In the genomic region with DNA sequence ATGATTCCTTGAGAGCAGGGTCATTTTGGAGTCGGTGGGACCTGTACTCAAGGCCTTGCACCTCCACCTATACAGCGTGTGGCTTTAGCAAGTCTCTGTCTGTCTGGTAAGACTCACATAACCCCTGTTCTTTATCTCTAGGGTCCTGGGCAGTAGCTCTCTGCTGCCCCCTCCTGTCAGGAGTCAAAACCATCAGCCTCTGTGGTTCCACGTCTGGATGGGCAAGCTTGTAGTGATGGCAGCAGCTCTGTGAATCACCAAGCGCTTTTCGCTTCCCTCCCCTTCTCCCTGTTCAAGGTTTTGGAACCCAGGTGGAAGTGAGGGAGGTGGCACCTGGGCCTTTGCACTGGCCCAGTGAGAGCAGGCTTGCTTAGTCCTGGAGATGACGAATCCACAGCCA, we compare ENCODE assay signal across 8 mouse cellular contexts. TPM values are rescaled to one million over a fixed set of nuclear protein-coding genes. Genes with fewer than 3 reads are reported as not detected.
DNase-seq lines count a peak whose midpoint lies in the region; ATAC-seq and TF ChIP-seq lines count a peak whose summit lies in the region.

No protein-coding gene starts in this region.

- H3K4me2 ChIP-seq in liver, embryonic 11.5 days = no peak overlapping the region
- no peak overlapping the region for H3K4me2 ChIP-seq in neural tube, embryonic 12.5 days (replicated peaks)

- peak; percentile 66 for DNase-seq in c-Kit-positive CD71-positive TER-119-positive erythroid progenitor cells, embryonic 14.5 days (ENCODE audit: low spot score)
- DNase-seq in gastrocnemius, adult 2 months = peak; percentile 61
- DNase-seq in kidney, adult 2 months = peak; percentile 71
- DNase-seq in liver, embryonic 11.5 days (ENCODE audit: low spot score) = peak; percentile 64
- DNase-seq in urinary bladder, postnatal 25 days (ENCODE audit: low spot score) = peak; percentile 47

- H3K27me3 ChIP-seq in C2C12 (ENCODE audit: control insufficient read depth, insufficient read depth, insufficient read length) (peaks cover 14% of the 10 kb centered on the region), ES-Bruce4 (ENCODE audit: control insufficient read depth, insufficient read depth, low read length, poor library complexity, severe bottlenecking) (no peaks in the 10 kb centered on the region)
- H3K27me3 ChIP-seq in kidney, adult 2 months (replicated peaks; ENCODE audit: control insufficient read depth, insufficient read depth, low read length) = no peaks in the 10 kb centered on the region
- H3K27me3 ChIP-seq in liver, embryonic 11.5 days (replicated peaks; ENCODE audit: control insufficient read depth, insufficient read depth, low read length) = peaks cover 13% of the 10 kb centered on the region
- H3K27me3 ChIP-seq in neural tube, embryonic 12.5 days (replicated peaks) = peaks cover 7% of the 10 kb centered on the region

- TF ChIP-seq CTCF in C2C12 (IDR thresholded peaks at IDR 0.05; ENCODE audit: control insufficient read depth, insufficient read depth, insufficient read length) (peak; percentile 66), ES-Bruce4 (IDR thresholded peaks at IDR 0.05; ENCODE audit: low read depth, low read length) (peak; percentile 89)
- TF ChIP-seq CTCF in gastrocnemius, adult 2 months (IDR thresholded peaks at IDR 0.05) = peak; percentile 86
- peak; percentile 87 for TF ChIP-seq CTCF in kidney, adult 2 months (conservative IDR thresholded peaks at IDR 0.05; ENCODE audit: insufficient read depth, insufficient read length, low read depth, low read length)

- H3K36me3 ChIP-seq in C2C12 (ENCODE audit: control insufficient read depth, insufficient read depth) (no peaks in the 10 kb centered on the region), ES-Bruce4 (ENCODE audit: control insufficient read depth, insufficient read depth, low read length, poor library complexity, severe bottlenecking) (no peaks in the 10 kb centered on the region)
- no peaks in the 10 kb centered on the region for H3K36me3 ChIP-seq in kidney, adult 2 months (ENCODE audit: control insufficient read depth, insufficient read depth, low read length)
- H3K36me3 ChIP-seq in liver, embryonic 11.5 days (ENCODE audit: control insufficient read depth, insufficient read depth, low read length) = no peaks in the 10 kb centered on the region
- no peaks in the 10 kb centered on the region for H3K36me3 ChIP-seq in neural tube, embryonic 12.5 days

- no peak; the same call in 1 of the 2 replicates for ATAC-seq in liver, embryonic 11.5 days (replicated peaks; ENCODE audit: low FRiP score)
- peak; percentile 54; the same call in 1 of the 2 replicates for ATAC-seq in neural tube, embryonic 12.5 days (ENCODE audit: low FRiP score, low read depth)

- H3ac ChIP-seq in C2C12 (ENCODE audit: control insufficient read depth, insufficient read length, low read depth) = no peak overlapping the region

- intact Hi-C loops in gastrocnemius, adult 2 months (cut with DNase I) = loop anchor here (1.0 to 10.0 kb wide), 2 partner anchors 116 to 233 kb away; no protein-coding TSS in a partner anchor

- H3K9me3 ChIP-seq in ES-Bruce4 (replicated peaks; ENCODE audit: control insufficient read depth, insufficient read depth, low read length, poor library complexity, severe bottlenecking) = no peaks in the 10 kb centered on the region
- no peaks in the 10 kb centered on the region for H3K9me3 ChIP-seq in liver, embryonic 11.5 days (ENCODE audit: control insufficient read depth, low read length)
- H3K9me3 ChIP-seq in neural tube, embryonic 12.5 days = no peaks in the 10 kb centered on the region

- WGBS in kidney, adult 2 months = 33% methylated on average over 6 of the region's 6 CpGs
- 29% methylated on average over 6 of the region's 6 CpGs for WGBS in liver, embryonic 11.5 days
- WGBS in neural tube, embryonic 12.5 days = 26% methylated on average over 6 of the region's 6 CpGs

- no peaks in the 10 kb centered on the region for H3K79me3 ChIP-seq in C2C12 (ENCODE audit: low read depth)

- H3K4me1 ChIP-seq in ES-Bruce4 (ENCODE audit: control insufficient read depth, insufficient read depth, low read length) = no peaks in the 10 kb centered on the region
- H3K4me1 ChIP-seq in kidney, adult 2 months (ENCODE audit: control insufficient read depth, insufficient read depth, low read length) = no peaks in the 10 kb centered on the region
- H3K4me1 ChIP-seq in liver, embryonic 11.5 days (replicated peaks; ENCODE audit: control insufficient read depth, insufficient read depth, low read length) = no peaks in the 10 kb centered on the region
- H3K4me1 ChIP-seq in neural tube, embryonic 12.5 days = no peaks in the 10 kb centered on the region

- H3K9ac ChIP-seq in ES-Bruce4 (ENCODE audit: low read depth, poor library complexity, severe bottlenecking) = no peak overlapping the region
- H3K9ac ChIP-seq in liver, embryonic 11.5 days (ENCODE audit: low read depth, low read length) = no peak overlapping the region
- H3K9ac ChIP-seq in neural tube, embryonic 12.5 days = no peak overlapping the region

- H3K4me3 ChIP-seq in C2C12 (ENCODE audit: insufficient read depth, poor library complexity, severe bottlenecking) = no peak overlapping the region
- H3K4me3 ChIP-seq in ES-Bruce4 (ENCODE audit: low read depth, low read length) = no peak overlapping the region
- H3K4me3 ChIP-seq in gastrocnemius, adult 2 months = no peak overlapping the region
- H3K4me3 ChIP-seq in kidney, adult 2 months (ENCODE audit: insufficient read depth, low read depth, low read length) = no peak overlapping the region
- no peak overlapping the region for H3K4me3 ChIP-seq in liver, embryonic 11.5 days (ENCODE audit: low read depth, low read length)
- H3K4me3 ChIP-seq in neural tube, embryonic 12.5 days = no peak overlapping the region

- no peaks in the 10 kb centered on the region for H3K79me2 ChIP-seq in C2C12 (ENCODE audit: control insufficient read depth, insufficient read depth)

- TF ChIP-seq EP300 in ES-Bruce4 (IDR thresholded peaks at IDR 0.05; ENCODE audit: insufficient read depth, low read depth, low read length) = no peak

- no peak overlapping the region for H3K27ac ChIP-seq in ES-Bruce4 (ENCODE audit: insufficient read depth, low read length)
- no peak overlapping the region for H3K27ac ChIP-seq in gastrocnemius, adult 2 months
- no peak overlapping the region for H3K27ac ChIP-seq in kidney, adult 2 months (ENCODE audit: insufficient read depth, low read depth, low read length)
- H3K27ac ChIP-seq in liver, embryonic 11.5 days (ENCODE audit: low read depth, low read length) = no peak overlapping the region
- no peak overlapping the region for H3K27ac ChIP-seq in neural tube, embryonic 12.5 days

- TF ChIP-seq POLR2A in ES-Bruce4 (IDR thresholded peaks at IDR 0.05; ENCODE audit: insufficient read depth, low read length) = no peak
- TF ChIP-seq POLR2A in kidney, adult 2 months (IDR thresholded peaks at IDR 0.05; ENCODE audit: low read depth, low read length) = no peak

TF ChIP-seq in C2C12, 6 proteins besides CTCF, POLR2A, EP300 and RAD21:
- TF ChIP-seq MAX (IDR thresholded peaks at IDR 0.05) = no peak
- no peak for TF ChIP-seq MYOG (IDR thresholded peaks at IDR 0.05; ENCODE audit: control insufficient read depth, extremely low read depth, insufficient read length)
- TF ChIP-seq FOSL1 (IDR thresholded peaks at IDR 0.05; ENCODE audit: insufficient read depth, low read length, poor library complexity, severe bottlenecking) = no peak
- no peak for TF ChIP-seq MYOD1 (IDR thresholded peaks at IDR 0.05; ENCODE audit: control insufficient read depth, insufficient read length, low read depth)
- no peak for TF ChIP-seq CEBPB (IDR thresholded peaks at IDR 0.05; ENCODE audit: low read depth)
- no peak for TF ChIP-seq USF1 (IDR thresholded peaks at IDR 0.05; ENCODE audit: low read depth)

RNA-seq across cellular contexts. Expression of a gene that starts 4.5 kb away (rescaled TPM):
- polyA plus RNA-seq in C2C12 (2012; fragmentation: generic; extraction: Trizol) (not detected), ES-Bruce4 (2011; ENCODE audit: insufficient read depth, insufficient read length, low read depth, missing spikeins) (0.28 TPM in 1 of 2 replicates, not detected in the other)
- total RNA-seq in gastrocnemius, adult 2 months (2021) = 1 to 10 TPM in 1 of 2 experiments, under 1 TPM in 1; 0.66 to 3.6 TPM
- polyA plus RNA-seq in kidney, adult 2 months (2012; rRNA removed) = 58.4 and 72.2 TPM in 2 replicates
- not detected in 2 replicates for polyA plus RNA-seq in liver, embryonic 11.5 days (2014; fragmentation: Nextera tagmentation; extraction: Ambion mirVana)
- polyA plus RNA-seq in neural tube, embryonic 12.5 days (2016; fragmentation: Nextera tagmentation; extraction: Ambion mirVana) = not detected in 2 replicates

RNA-seq across cellular contexts. Expression of a gene that starts 12.7 kb away (rescaled TPM):
- polyA plus RNA-seq in C2C12 (2012; fragmentation: generic; extraction: Trizol) = 5.5 TPM
- 4.1 and 5.1 TPM in 2 replicates for polyA plus RNA-seq in ES-Bruce4 (2011; ENCODE audit: insufficient read depth, insufficient read length, low read depth, missing spikeins)
- total RNA-seq in gastrocnemius, adult 2 months (2021) = under 1 TPM; 0.54 to 0.56 TPM
- polyA plus RNA-seq in kidney, adult 2 months (2012; rRNA removed) = 0.81 and 0.92 TPM in 2 replicates
- polyA plus RNA-seq in liver, embryonic 11.5 days (2014; fragmentation: Nextera tagmentation; extraction: Ambion mirVana) = 2.3 and 3.0 TPM in 2 replicates
- polyA plus RNA-seq in neural tube, embryonic 12.5 days (2016; fragmentation: Nextera tagmentation; extraction: Ambion mirVana) = 6.0 and 6.2 TPM in 2 replicates

RNA-seq across cellular contexts. Expression of a gene that starts 14.7 kb away (rescaled TPM):
- polyA plus RNA-seq in C2C12 (2012; fragmentation: generic; extraction: Trizol) (2.2 TPM), ES-Bruce4 (2011; ENCODE audit: insufficient read depth, insufficient read length, low read depth, missing spikeins) (7.8 and 8.7 TPM in 2 replicates)
- 10 to 100 TPM; 10.4 to 15.2 TPM for total RNA-seq in gastrocnemius, adult 2 months (2021)
- polyA plus RNA-seq in kidney, adult 2 months (2012; rRNA removed) = 40.6 and 41.0 TPM in 2 replicates
- polyA plus RNA-seq in liver, embryonic 11.5 days (2014; fragmentation: Nextera tagmentation; extraction: Ambion mirVana) = 2.3 and 2.9 TPM in 2 replicates
- polyA plus RNA-seq in neural tube, embryonic 12.5 days (2016; fragmentation: Nextera tagmentation; extraction: Ambion mirVana) = 9.8 and 11.5 TPM in 2 replicates

RNA-seq across cellular contexts. Expression of a gene that starts 14.7 kb away (rescaled TPM):
- polyA plus RNA-seq in C2C12 (2012; fragmentation: generic; extraction: Trizol) = 0.04 TPM
- polyA plus RNA-seq in ES-Bruce4 (2011; ENCODE audit: insufficient read depth, insufficient read length, low read depth, missing spikeins) = 0.97 and 1.9 TPM in 2 replicates
- total RNA-seq in gastrocnemius, adult 2 months (2021) = under 1 TPM in 1 of 2 experiments, not detected in 1; 0.14 TPM
- polyA plus RNA-seq in kidney, adult 2 months (2012; rRNA removed) = 1.1 TPM in 2 replicates
- 0.21 TPM in 1 of 2 replicates, not detected in the other for polyA plus RNA-seq in liver, embryonic 11.5 days (2014; fragmentation: Nextera tagmentation; extraction: Ambion mirVana)
- 0.17 and 0.38 TPM in 2 replicates for polyA plus RNA-seq in neural tube, embryonic 12.5 days (2016; fragmentation: Nextera tagmentation; extraction: Ambion mirVana)

Comparison
In these comparisons a context has a peak if more than half of its experiments do, and no peak if none do; other contexts are left out.
1. RNA of a gene that starts 4.5 kb away (polyA plus RNA-seq): 58.4 to 72.2 TPM in kidney, adult 2 months; 0.28 TPM in ES-Bruce4, not detected in neural tube, embryonic 12.5 days, not detected in C2C12 (single experiment) and not detected in liver, embryonic 11.5 days; every median in the first group is over 10 times any median in the second.
2. Peak in every context shown above with its lines, with median percentiles within 50 percentile points of each other: CTCF ChIP-seq and DNase-seq.